In the genomic region with DNA sequence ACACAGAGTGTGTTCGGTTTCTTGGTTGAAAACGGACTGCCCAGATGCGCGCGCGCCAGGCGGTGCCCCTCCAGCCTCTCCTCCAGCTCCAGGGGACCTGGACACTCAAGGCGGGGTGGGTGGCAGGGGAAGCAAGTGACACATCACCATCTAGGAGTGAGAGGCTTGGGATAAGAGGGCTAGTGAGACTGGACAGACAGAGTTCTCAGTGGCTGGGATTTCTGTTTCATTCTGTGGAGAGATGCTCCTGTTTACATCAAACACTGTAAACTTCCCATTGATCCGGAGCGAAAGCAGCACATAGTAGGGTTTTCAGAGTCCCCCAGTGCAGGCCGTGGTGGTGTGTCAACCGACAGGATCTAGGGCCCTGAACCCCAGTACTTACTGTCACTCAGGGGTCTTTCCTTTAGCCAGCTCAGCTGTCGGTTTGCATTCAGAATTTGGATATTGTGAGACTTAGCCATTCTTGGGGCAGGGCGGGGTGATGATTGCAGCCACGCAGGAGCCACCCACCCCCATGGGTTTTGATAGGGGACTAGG, we compare ENCODE assay signal across 9 mouse cellular contexts. TPM values are rescaled to one million over a fixed set of nuclear protein-coding genes. Genes with fewer than 3 reads are reported as not detected.
DNase-seq lines count a peak whose midpoint lies in the region; ATAC-seq lines count a peak whose summit lies in the region.
"Had no signal": no experiment of that assay in that cellular context is flagged by ENCODE, and none has a peak within 500 bp of the region (broad histone marks: within the 10 kb centered on the region; RNA-seq: fewer than 3 reads in every experiment).

No protein-coding gene starts in this region.

- DNase-seq in kidney, postnatal 10 days: no peak
- DNase-seq in embryonic facial prominence, embryonic 10.5 days (ENCODE audit: low spot score): no peak
- DNase-seq in layer of hippocampus, adult 9-11 months: no peak
- DNase-seq in kidney, postnatal 14 days: no peak
- no peak for DNase-seq in kidney, postnatal 25 days

- H3K27me3 ChIP-seq in kidney, embryonic 14.5 days (ENCODE audit: control insufficient read depth, insufficient read depth, low read length): peaks cover 23% of the 10 kb centered on the region
- peaks cover 33% of the 10 kb centered on the region for H3K27me3 ChIP-seq in embryonic facial prominence, embryonic 10.5 days (replicated peaks; ENCODE audit: low read depth, poor library complexity, severe bottlenecking)
- H3K27me3 ChIP-seq in hindbrain, embryonic 13.5 days: peaks cover 34% of the 10 kb centered on the region
- peaks cover 32% of the 10 kb centered on the region for H3K27me3 ChIP-seq in midbrain, embryonic 13.5 days

- no peak overlapping the region for H3K27ac ChIP-seq in kidney, embryonic 14.5 days (ENCODE audit: low read depth, low read length)
- peak overlapping the region; percentile 91 for H3K27ac ChIP-seq in embryonic facial prominence, embryonic 10.5 days (replicated peaks)
- H3K27ac ChIP-seq in hindbrain, embryonic 13.5 days: no peak overlapping the region
- no peak overlapping the region for H3K27ac ChIP-seq in midbrain, embryonic 13.5 days

- H3K4me1 ChIP-seq in kidney, embryonic 14.5 days (ENCODE audit: control insufficient read depth, insufficient read depth, low read length): peaks cover 17% of the 10 kb centered on the region
- H3K4me1 ChIP-seq in embryonic facial prominence, embryonic 10.5 days: peaks cover 43% of the 10 kb centered on the region
- peaks cover 32% of the 10 kb centered on the region for H3K4me1 ChIP-seq in hindbrain, embryonic 13.5 days (replicated peaks)
- peaks cover 28% of the 10 kb centered on the region for H3K4me1 ChIP-seq in midbrain, embryonic 13.5 days (replicated peaks)

- no peak for ATAC-seq in kidney, embryonic 14.5 days (ENCODE audit: low FRiP score, low TSS enrichment)
- no peak for ATAC-seq in hindbrain, embryonic 13.5 days (ENCODE audit: low FRiP score)
- no peak for ATAC-seq in midbrain, embryonic 13.5 days

- H3K36me3 ChIP-seq in kidney, embryonic 14.5 days (ENCODE audit: control insufficient read depth, insufficient read depth, low read length): peaks cover 5% of the 10 kb centered on the region; the same call in 1 of the 2 replicates
- peaks cover 7% of the 10 kb centered on the region for H3K36me3 ChIP-seq in embryonic facial prominence, embryonic 10.5 days (replicated peaks)
- H3K36me3 ChIP-seq in hindbrain, embryonic 13.5 days: peaks cover 3% of the 10 kb centered on the region
- peaks cover 6% of the 10 kb centered on the region for H3K36me3 ChIP-seq in midbrain, embryonic 13.5 days

- no peaks in the 10 kb centered on the region for H3K9me3 ChIP-seq in kidney, embryonic 14.5 days (ENCODE audit: control insufficient read depth, low read length)
- no peaks in the 10 kb centered on the region for H3K9me3 ChIP-seq in embryonic facial prominence, embryonic 10.5 days
- no peaks in the 10 kb centered on the region for H3K9me3 ChIP-seq in hindbrain, embryonic 13.5 days
- no peaks in the 10 kb centered on the region for H3K9me3 ChIP-seq in midbrain, embryonic 13.5 days

- WGBS in kidney, embryonic 14.5 days: 25% methylated on average over 15 of the region's 15 CpGs
- WGBS in embryonic facial prominence, embryonic 10.5 days: 20% methylated on average over 15 of the region's 15 CpGs
- 23% methylated on average over 15 of the region's 15 CpGs for WGBS in hindbrain, embryonic 13.5 days
- 21% methylated on average over 15 of the region's 15 CpGs for WGBS in midbrain, embryonic 13.5 days

- H3K9ac ChIP-seq in kidney, embryonic 14.5 days (ENCODE audit: low read depth, low read length): peak overlapping the region; percentile 84
- peak overlapping the region; percentile 85 for H3K9ac ChIP-seq in hindbrain, embryonic 13.5 days
- H3K9ac ChIP-seq in midbrain, embryonic 13.5 days (replicated peaks): peak overlapping the region; percentile 80

- peak overlapping the region; percentile 91 for H3K4me3 ChIP-seq in kidney, embryonic 14.5 days (ENCODE audit: low read length)
- peak overlapping the region; percentile 96 for H3K4me3 ChIP-seq in embryonic facial prominence, embryonic 10.5 days
- H3K4me3 ChIP-seq in hindbrain, embryonic 13.5 days: peak overlapping the region; percentile 78
- H3K4me3 ChIP-seq in midbrain, embryonic 13.5 days (replicated peaks): peak overlapping the region; percentile 75

- peak overlapping the region; percentile 99 for H3K4me2 ChIP-seq in kidney, embryonic 14.5 days (replicated peaks; ENCODE audit: low read depth, low read length)
- H3K4me2 ChIP-seq in hindbrain, embryonic 13.5 days: peak overlapping the region; percentile 99
- H3K4me2 ChIP-seq in midbrain, embryonic 13.5 days (replicated peaks): peak overlapping the region; percentile 99

RNA-seq across cellular contexts. Expression of a gene that starts 0.9 kb away (rescaled TPM):
- 15.0 and 37.4 TPM in 2 replicates for polyA plus RNA-seq in kidney, embryonic 14.5 days (2014; fragmentation: Nextera tagmentation; extraction: Ambion mirVana)
- 44.1 TPM in 2 replicates for polyA plus RNA-seq in embryonic facial prominence, embryonic 10.5 days (2016; fragmentation: Nextera tagmentation; extraction: Ambion mirVana)
- 18.5 and 19.2 TPM in 2 replicates for polyA plus RNA-seq in hindbrain, embryonic 13.5 days (2015; fragmentation: Nextera tagmentation; extraction: Ambion mirVana)
- polyA plus RNA-seq in midbrain, embryonic 13.5 days (2015; fragmentation: Nextera tagmentation; extraction: Ambion mirVana): 18.7 and 19.3 TPM in 2 replicates

RNA-seq across cellular contexts. Expression of a gene that starts 1.6 kb away (rescaled TPM):
- polyA plus RNA-seq in kidney, embryonic 14.5 days (2014; fragmentation: Nextera tagmentation; extraction: Ambion mirVana): 0.17 and 0.28 TPM in 2 replicates
- 0.24 and 0.28 TPM in 2 replicates for polyA plus RNA-seq in embryonic facial prominence, embryonic 10.5 days (2016; fragmentation: Nextera tagmentation; extraction: Ambion mirVana)
- polyA plus RNA-seq in hindbrain, embryonic 13.5 days (2015; fragmentation: Nextera tagmentation; extraction: Ambion mirVana): 0.05 and 0.10 TPM in 2 replicates
- 0.05 and 0.13 TPM in 2 replicates for polyA plus RNA-seq in midbrain, embryonic 13.5 days (2015; fragmentation: Nextera tagmentation; extraction: Ambion mirVana)

RNA-seq across cellular contexts. Expression of a gene that starts 30.9 kb away (rescaled TPM):
- polyA plus RNA-seq in kidney, embryonic 14.5 days (2014; fragmentation: Nextera tagmentation; extraction: Ambion mirVana): 63.7 and 65.5 TPM in 2 replicates
- polyA plus RNA-seq in embryonic facial prominence, embryonic 10.5 days (2016; fragmentation: Nextera tagmentation; extraction: Ambion mirVana): 42.0 and 42.2 TPM in 2 replicates
- 72.4 and 75.0 TPM in 2 replicates for polyA plus RNA-seq in hindbrain, embryonic 13.5 days (2015; fragmentation: Nextera tagmentation; extraction: Ambion mirVana)
- polyA plus RNA-seq in midbrain, embryonic 13.5 days (2015; fragmentation: Nextera tagmentation; extraction: Ambion mirVana): 61.9 TPM in 2 replicates

RNA-seq across cellular contexts. Expression of a gene that starts 49.4 kb away (rescaled TPM):
- polyA plus RNA-seq in kidney, embryonic 14.5 days (2014; fragmentation: Nextera tagmentation; extraction: Ambion mirVana): 0.26 and 0.30 TPM in 2 replicates
- polyA plus RNA-seq in embryonic facial prominence, embryonic 10.5 days (2016; fragmentation: Nextera tagmentation; extraction: Ambion mirVana): 0.58 and 0.71 TPM in 2 replicates
- polyA plus RNA-seq in hindbrain, embryonic 13.5 days (2015; fragmentation: Nextera tagmentation; extraction: Ambion mirVana): 0.43 and 0.61 TPM in 2 replicates
- 0.34 TPM in 1 of 2 replicates, not detected in the other for polyA plus RNA-seq in midbrain, embryonic 13.5 days (2015; fragmentation: Nextera tagmentation; extraction: Ambion mirVana)
- polyA plus RNA-seq: activated CD4-positive, CD25-positive, alpha-beta regulatory T cell, adult 4 months had no signal
